Mouse (Mus musculus): ENCODE measurements at regions not wholly inside any gene's neighbourhood (a gene's known extent, or its start where the extent isn't known, plus 50 kb on each side); places are given as distances from the start of the nearest gene placed in this dataset.

DNA sequence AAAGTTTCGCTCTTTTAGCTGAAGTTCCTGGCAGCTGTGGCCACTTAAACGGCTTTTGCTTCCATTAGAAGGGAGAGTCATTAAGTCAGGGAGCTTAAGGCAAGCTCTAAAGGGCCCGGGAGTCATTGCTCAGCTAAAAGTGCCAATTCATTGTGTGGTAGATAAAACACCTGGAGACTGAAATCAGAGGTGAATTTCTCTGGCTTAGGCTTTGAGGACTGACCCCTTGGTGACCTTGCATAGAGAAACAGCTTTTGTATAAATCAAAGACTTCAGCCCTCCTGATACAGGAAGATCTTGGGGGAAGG, 224.1 kb upstream of the Tmem45b start:
- TF ChIP-seq CTCF (IDR thresholded peaks at IDR 0.05; ENCODE audit: extremely low read depth, insufficient read depth, low read length), result no peak
- TF ChIP-seq POLR2A (IDR thresholded peaks at IDR 0.05; ENCODE audit: extremely low read depth, insufficient read depth, low read length), result no peak
